9 mouse cellular contexts compared by ENCODE assay signal in the genomic region with DNA sequence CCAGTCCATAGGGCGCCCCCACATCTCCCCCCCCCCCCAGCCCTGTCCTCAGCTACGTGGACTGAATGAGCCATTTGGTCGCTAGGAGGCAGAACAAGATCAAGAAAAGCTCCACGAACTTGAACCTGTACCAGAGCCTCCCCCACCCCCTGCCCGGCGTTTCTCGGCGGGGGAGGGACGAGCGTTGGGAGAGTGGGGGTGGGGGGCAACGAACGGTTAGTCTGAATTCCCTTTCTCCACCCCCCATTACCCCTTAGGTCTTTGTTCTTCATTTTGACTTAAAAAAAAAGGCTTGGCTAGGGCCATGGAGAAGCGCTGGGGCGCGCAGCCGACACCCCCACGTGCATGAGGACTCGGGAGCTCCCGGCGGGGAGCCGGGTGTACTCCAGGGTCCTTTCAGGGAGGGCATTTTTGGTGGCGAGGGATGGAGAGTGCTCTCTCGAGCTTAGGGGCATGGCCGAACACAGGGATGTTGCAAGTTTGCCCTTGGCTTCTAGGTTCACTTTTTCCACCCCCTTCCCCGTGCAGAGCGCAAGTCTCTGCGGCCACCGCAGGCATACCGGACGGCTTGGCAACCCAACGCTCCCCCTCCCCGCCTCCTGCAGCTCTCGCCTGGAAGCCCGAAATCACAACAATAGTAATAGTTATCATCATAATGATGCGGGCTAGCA. TPM values are rescaled to one million over a fixed set of nuclear protein-coding genes. Genes with fewer than 3 reads are reported as not detected.
A peak's percentile ranks its signal among the peaks of the same experiment; 100 is the strongest.
DNase-seq lines count a peak whose midpoint lies in the region; ATAC-seq and TF ChIP-seq lines count a peak whose summit lies in the region.
"Had no signal": no experiment of that assay in that cellular context is flagged by ENCODE, and none has a peak within 500 bp of the region (broad histone marks: within the 10 kb centered on the region; RNA-seq: fewer than 3 reads in every experiment).

No protein-coding gene starts in this region.

- peak overlapping the region; percentile 98 for H3K4me2 ChIP-seq in forebrain, embryonic 11.5 days (ENCODE audit: low read depth, low read length, severe bottlenecking)
- peak overlapping the region; percentile 90 for H3K4me2 ChIP-seq in hindbrain, embryonic 11.5 days (replicated peaks; ENCODE audit: low read depth, low read length)

- WGBS in forebrain, embryonic 11.5 days = under 1% methylated on average over 33 of the region's 35 CpGs
- WGBS in hindbrain, embryonic 11.5 days = under 1% methylated on average over 33 of the region's 35 CpGs

- no peak overlapping the region for H3K27ac ChIP-seq in ES-E14 (ENCODE audit: insufficient read depth, low read depth, low read length, poor library complexity, severe bottlenecking)
- peak overlapping the region; percentile 97 for H3K27ac ChIP-seq in forebrain, embryonic 11.5 days (ENCODE audit: low read depth, low read length)
- peak overlapping the region; percentile 95 for H3K27ac ChIP-seq in hindbrain, embryonic 11.5 days (ENCODE audit: low read depth, low read length)

- H3K4me3 ChIP-seq in ES-E14 (ENCODE audit: insufficient read depth in 1 of 2, low read depth in 1 of 2, low read length in 2 of 2, poor library complexity in 1 of 2, severe bottlenecking in 1 of 2) = peak overlapping the region; percentile 54 to 67
- H3K4me3 ChIP-seq in forebrain, embryonic 11.5 days (ENCODE audit: low read depth, low read length) = peak overlapping the region; percentile 85
- H3K4me3 ChIP-seq in hindbrain, embryonic 11.5 days (ENCODE audit: low read depth, low read length) = peak overlapping the region; percentile 87

- H3K27me3 ChIP-seq in forebrain, embryonic 11.5 days (ENCODE audit: control insufficient read depth, insufficient read depth, low read length) = no peaks in the 10 kb centered on the region
- no peaks in the 10 kb centered on the region for H3K27me3 ChIP-seq in hindbrain, embryonic 11.5 days (ENCODE audit: control insufficient read depth, insufficient read depth, low read length)

- ATAC-seq in forebrain, embryonic 11.5 days (replicated peaks; ENCODE audit: low FRiP score) = peak; percentile 42
- peak; percentile 56 for ATAC-seq in hindbrain, embryonic 11.5 days (ENCODE audit: low FRiP score)
- peak; percentile 20 for ATAC-seq in megakaryocyte progenitor cell, adult 5-6 weeks (replicated peaks; ENCODE audit: poor library complexity)
- ATAC-seq in activated CD4-positive, CD25-positive, alpha-beta regulatory T cell, adult 4 months = no peak

- H3K9me3 ChIP-seq in ES-E14 (ENCODE audit: control insufficient read depth, insufficient read depth, low read depth, low read length) = no peaks in the 10 kb centered on the region
- H3K9me3 ChIP-seq in forebrain, embryonic 11.5 days (ENCODE audit: control insufficient read depth, low read length) = no peaks in the 10 kb centered on the region
- H3K9me3 ChIP-seq in hindbrain, embryonic 11.5 days (ENCODE audit: control insufficient read depth, low read length) = no peaks in the 10 kb centered on the region

- DNase-seq in ES-E14 (ENCODE audit: low read depth, low spot score) = peak; percentile 49
- peak; percentile 74 for DNase-seq in adrenal gland, postnatal 10 days
- DNase-seq in forebrain, embryonic 11.5 days (ENCODE audit: low spot score) = peak; percentile 87
- DNase-seq in hindbrain, embryonic 11.5 days (ENCODE audit: low spot score) = peak; percentile 82
- DNase-seq in left cerebral cortex, postnatal 4 days = peak; percentile 77
- DNase-seq in right cerebral cortex, postnatal 4 days = peak; percentile 76

- intact Hi-C loops in left cerebral cortex, postnatal 4 days (cut with DNase I) = no loop called here

- H3K36me3 ChIP-seq in ES-E14 (ENCODE audit: control insufficient read depth, insufficient read depth, low read length, poor library complexity, severe bottlenecking) = no peaks in the 10 kb centered on the region; the same call in 1 of the 2 replicates
- H3K36me3 ChIP-seq in forebrain, embryonic 11.5 days (ENCODE audit: control insufficient read depth, insufficient read depth, low read length) = peaks cover 2% of the 10 kb centered on the region; the same call in 1 of the 2 replicates
- H3K36me3 ChIP-seq in hindbrain, embryonic 11.5 days (ENCODE audit: control insufficient read depth, insufficient read depth, low read length) = peaks cover 5% of the 10 kb centered on the region; the same call in 1 of the 2 replicates

- peaks cover 0 to 5% of the 10 kb centered on the region in 2 experiments; a peak in 2 of 4 replicates for H3K4me1 ChIP-seq in ES-E14 (ENCODE audit: control insufficient read depth in 2 of 2, insufficient read depth in 2 of 2, low read length in 2 of 2, poor library complexity in 1 of 2)
- H3K4me1 ChIP-seq in forebrain, embryonic 11.5 days (replicated peaks; ENCODE audit: control insufficient read depth, insufficient read depth, low read length) = peaks cover 6% of the 10 kb centered on the region; the same call in 1 of the 2 replicates
- peaks cover 2% of the 10 kb centered on the region; the same call in 1 of the 2 replicates for H3K4me1 ChIP-seq in hindbrain, embryonic 11.5 days (replicated peaks; ENCODE audit: control insufficient read depth, insufficient read depth, low read length)

- in situ Hi-C loops in ES-E14 (cut with MboI; ENCODE audit: low sequenced_read_pairs in 2 of 2, unreplicated experiment in 2 of 2) = no loop called here

- peak overlapping the region; percentile 55; the same call in 1 of the 2 replicates for H3K9ac ChIP-seq in ES-E14 (ENCODE audit: insufficient read depth, low read depth, low read length, poor library complexity, severe bottlenecking)
- peak overlapping the region; percentile 98 for H3K9ac ChIP-seq in forebrain, embryonic 11.5 days (ENCODE audit: low read length)
- peak overlapping the region; percentile 97 for H3K9ac ChIP-seq in hindbrain, embryonic 11.5 days (ENCODE audit: low read depth, low read length)

TF ChIP-seq in ES-E14, 5 proteins besides CTCF, POLR2A, EP300 and RAD21:
- TF ChIP-seq ZNF384 (IDR thresholded peaks at IDR 0.05; ENCODE audit: low read depth, low read length) = no peak
- TF ChIP-seq MAFK (IDR thresholded peaks at IDR 0.05; ENCODE audit: insufficient read depth, low read depth, low read length) = no peak
- TF ChIP-seq CHD2 (IDR thresholded peaks at IDR 0.05; ENCODE audit: low read depth, low read length) = no peak
- no peak for TF ChIP-seq ZC3H11A (IDR thresholded peaks at IDR 0.05; ENCODE audit: borderline replicate concordance, low read depth, low read length)
- no peak for TF ChIP-seq HCFC1 (IDR thresholded peaks at IDR 0.05; ENCODE audit: borderline replicate concordance, insufficient read depth, low read length)
TF ChIP-seq in ES-E14: peak in this region for 0.

RNA-seq across cellular contexts. Expression of a gene that starts 3.3 kb away (rescaled TPM):
- 3.1 and 3.2 TPM in 2 replicates for total RNA-seq in ES-E14 (2012; rRNA removed)
- total RNA-seq in adrenal gland, postnatal 10 days (2021) = 1 to 10 TPM; 3.3 to 4.8 TPM
- 97.0 and 101 TPM in 2 replicates for polyA plus RNA-seq in forebrain, embryonic 11.5 days (2014; fragmentation: Nextera tagmentation; extraction: Ambion mirVana)
- 66.6 and 71.7 TPM in 2 replicates for polyA plus RNA-seq in hindbrain, embryonic 11.5 days (2014; fragmentation: Nextera tagmentation; extraction: Ambion mirVana)
- total RNA-seq in left cerebral cortex, postnatal 4 days (2021) = 100 to 1,000 TPM; 209 to 220 TPM
- total RNA-seq in megakaryocyte progenitor cell, adult 5-6 weeks (2015) = 42.8 and 70.9 TPM in 2 replicates
- total RNA-seq in megakaryocyte progenitor cell, adult 5-6 weeks (2017) = 24.3 and 29.1 TPM in 2 replicates
- polyA plus RNA-seq in activated CD4-positive, CD25-positive, alpha-beta regulatory T cell, adult 4 months (2017; shearing (Covaris generic)) = under 1 TPM; 0.37 to 0.96 TPM

RNA-seq across cellular contexts. Expression of a gene that starts 6.3 kb away (rescaled TPM):
- not detected in 2 replicates for total RNA-seq in ES-E14 (2012; rRNA removed)
- not detected for total RNA-seq in adrenal gland, postnatal 10 days (2021)
- polyA plus RNA-seq in forebrain, embryonic 11.5 days (2014; fragmentation: Nextera tagmentation; extraction: Ambion mirVana) = not detected in 2 replicates
- not detected in 2 replicates for polyA plus RNA-seq in hindbrain, embryonic 11.5 days (2014; fragmentation: Nextera tagmentation; extraction: Ambion mirVana)
- total RNA-seq in left cerebral cortex, postnatal 4 days (2021) = under 1 TPM; 0.66 to 0.90 TPM
- total RNA-seq in megakaryocyte progenitor cell, adult 5-6 weeks (2015) = not detected in 2 replicates
- total RNA-seq in megakaryocyte progenitor cell, adult 5-6 weeks (2017) = not detected in 2 replicates
- polyA plus RNA-seq in activated CD4-positive, CD25-positive, alpha-beta regulatory T cell, adult 4 months (2017; shearing (Covaris generic)) = not detected
- total RNA-seq: gastrocnemius, postnatal 36 days had no signal
